Mouse (Mus musculus) G1E (cell line): ENCODE data around the gene Magi2. TPM values are rescaled to one million over a fixed set of nuclear protein-coding genes. Genes with fewer than 3 reads are reported as not detected.

Source experiments
- ATAC-seq: 2 replicates; pipeline ENCODE4 v1.8.0; 2016; ENCODE audit warnings: mild to moderate bottlenecking; ENCODE audit not compliant: insufficient number of reproducible peaks, poor library complexity, low FRiP score, severe bottlenecking; ENCODE audit errors: extremely low read depth
- DNase-seq: peaks from one replicate; pipeline ENCODE4 v3.0.0; 2012; ENCODE audit warnings: low spot score
- H3K27me3 ChIP-seq: 2 replicates; pipeline ENCODE4 v1.6.1; 2012; ENCODE audit warnings: mild to moderate bottlenecking, low read length, inconsistent platforms; ENCODE audit not compliant: insufficient read depth
- H3K36me3 ChIP-seq: replicated peaks from 2 replicates; pipeline ENCODE3; 2012; ENCODE audit warnings: mild to moderate bottlenecking, inconsistent platforms
- H3K4me1 ChIP-seq: 2 replicates; pipeline ENCODE4 v1.6.1; 2012; ENCODE audit warnings: low read depth, low read length, inconsistent platforms, mixed read lengths; ENCODE audit not compliant: insufficient read depth
- H3K4me3 ChIP-seq: 2 replicates; pipeline ENCODE4 v1.5.1; 2012; ENCODE audit warnings: low read depth, mild to moderate bottlenecking, inconsistent platforms, low read length, moderate library complexity, mixed read lengths
- H3K9me3 ChIP-seq: replicated peaks from 2 replicates; pipeline ENCODE4 v1.6.1; 2012; ENCODE audit warnings: inconsistent platforms
- CTCF ChIP-seq: IDR thresholded peaks from 2 replicates; pipeline ENCODE4 v1.5.1; 2012; ENCODE audit warnings: low read depth, low read length, inconsistent platforms, mixed read lengths
- GATA1 ChIP-seq: IDR thresholded peaks from 2 replicates; pipeline ENCODE4 v1.6.1; 2012; ENCODE audit warnings: borderline replicate concordance, low read length, inconsistent platforms, mixed read lengths
- GATA2 ChIP-seq: IDR thresholded peaks from 2 replicates; pipeline ENCODE4 v1.6.1; 2012; ENCODE audit warnings: low read depth, low read length, inconsistent platforms, borderline replicate concordance
- POLR2AphosphoS5 ChIP-seq: IDR thresholded peaks from 2 replicates; pipeline ENCODE4 v1.6.1; 2012; ENCODE audit warnings: low read depth, low read length, inconsistent platforms; ENCODE audit not compliant: insufficient replicate concordance
- TAL1 ChIP-seq: conservative IDR thresholded peaks from 2 replicates; pipeline ENCODE4 v1.6.1; 2012; ENCODE audit warnings: low read depth, low read length, inconsistent platforms, mixed read lengths
- polyA plus RNA-seq: library from polyadenylated mRNA; stranded (reverse); fragments of >175 nt; gene quantifications from 2 replicates; pipeline ENCODE4 v1.2.3, GENCODE M21; 2012
- total RNA-seq, 2 experiments: library from RNA; stranded (forward) in 1 of 2; stranded (reverse) in 1 of 2; fragments of 200-1000 nt in 1 of 2; fragments of >200 nt in 1 of 2; fragmentation: Nextera tagmentation in 1 of 2; gene quantifications; 2 replicates each; pipeline ENCODE4 v1.2.3; 2014 to 2017

The Magi2 gene
- total and polyA plus RNA-seq, 3 experiments, result 0.69 to 1.3 (median 1.1) TPM

- ATAC-seq (no peak), DNase-seq (no peak)
- Histone ChIP-seq H3K9me3 (no peaks in the 10 kb centered on the region), H3K4me3 (no peak overlapping the region), H3K4me1 (no peaks in the 10 kb centered on the region), H3K36me3 (no peaks in the 10 kb centered on the region), H3K27me3 (no peaks in the 10 kb centered on the region)
- TF ChIP-seq TAL1 (no peak), CTCF (no peak), GATA1 (no peak), GATA2 (no peak), POLR2AphosphoS5 (no peak)
Observed at GRCm38 (mm10) chr5:20048386-20048785, 821.5 kb downstream of the Magi2 start.

GRCm38 (mm10) chr5:20050284-20050683, 823.4 kb downstream of the Magi2 start:
- H3K4me3 ChIP-seq, result no peak overlapping the region
- no peaks in the 10 kb centered on the region for H3K27me3 ChIP-seq
- DNase-seq, result no peak
- no peak for TF ChIP-seq TAL1
- TF ChIP-seq GATA2, result no peak
- no peak for TF ChIP-seq POLR2AphosphoS5
- no peak for TF ChIP-seq CTCF
- no peak for TF ChIP-seq GATA1
- no peaks in the 10 kb centered on the region for H3K36me3 ChIP-seq
- ATAC-seq, result no peak
- no peaks in the 10 kb centered on the region for H3K4me1 ChIP-seq
- H3K9me3 ChIP-seq, result no peaks in the 10 kb centered on the region

GRCm38 (mm10) chr5:20055000-20055399, 828.2 kb downstream of the Magi2 start:
- TF ChIP-seq CTCF (no peak), GATA2 (no peak), POLR2AphosphoS5 (no peak), TAL1 (no peak), GATA1 (no peak)
- Histone ChIP-seq H3K36me3 (no peaks in the 10 kb centered on the region), H3K4me3 (no peak overlapping the region), H3K4me1 (no peaks in the 10 kb centered on the region), H3K9me3 (no peaks in the 10 kb centered on the region), H3K27me3 (no peaks in the 10 kb centered on the region)
- no peak for ATAC-seq
- DNase-seq, result no peak

GRCm38 (mm10) chr5:20056074-20056842, 829.4 kb downstream of the Magi2 start:
- TF ChIP-seq POLR2AphosphoS5 (no peak), TAL1 (no peak), CTCF (no peak), GATA1 (no peak), GATA2 (no peak)
- DNase-seq, result no peak
- no peaks in the 10 kb centered on the region for H3K36me3 ChIP-seq

GRCm38 (mm10) chr5:20056856-20057255, 830.0 kb downstream of the Magi2 start:
- no peaks in the 10 kb centered on the region for H3K27me3 ChIP-seq
- no peak overlapping the region for H3K4me3 ChIP-seq
- ATAC-seq (no peak), DNase-seq (no peak)
- H3K4me1 ChIP-seq, result no peaks in the 10 kb centered on the region
- no peak for TF ChIP-seq CTCF
- no peak for TF ChIP-seq POLR2AphosphoS5
- TF ChIP-seq GATA2, result no peak
- TF ChIP-seq GATA1, result no peak
- no peak for TF ChIP-seq TAL1
- no peaks in the 10 kb centered on the region for H3K36me3 ChIP-seq
- H3K9me3 ChIP-seq, result no peaks in the 10 kb centered on the region

More at GRCm38 (mm10) chr5:20056074-20056842, 829.4 kb downstream of the Magi2 start:
- no peaks in the 10 kb centered on the region for H3K9me3 ChIP-seq
- no peak overlapping the region for H3K4me3 ChIP-seq
- H3K27me3 ChIP-seq, result no peaks in the 10 kb centered on the region
- no peaks in the 10 kb centered on the region for H3K4me1 ChIP-seq
- no peak for ATAC-seq

- TF ChIP-seq GATA2 (no peak), GATA1 (no peak), POLR2AphosphoS5 (no peak), CTCF (no peak), TAL1 (no peak)
- Histone ChIP-seq H3K9me3 (no peaks in the 10 kb centered on the region), H3K4me1 (no peaks in the 10 kb centered on the region), H3K27me3 (no peaks in the 10 kb centered on the region), H3K4me3 (no peak overlapping the region), H3K36me3 (no peaks in the 10 kb centered on the region)
- DNase-seq (no peak), ATAC-seq (no peak)
Observed at GRCm38 (mm10) chr5:20062011-20062410, 835.2 kb downstream of the Magi2 start.
